Mouse (Mus musculus) megakaryocyte, embryonic 14.5 days (primary cell): ENCODE measurements around the gene Aes.

Source experiments
- FLI1 ChIP-seq: IDR thresholded peaks from 2 replicates; pipeline ENCODE4 v1.6.1; 2012; ENCODE audit warnings: low read length, inconsistent platforms, mixed read lengths
- GATA1 ChIP-seq: IDR thresholded peaks from 3 replicates; pipeline ENCODE4 v1.6.1; 2012; ENCODE audit warnings: mixed read lengths, low read length, inconsistent platforms, borderline replicate concordance

DNA sequence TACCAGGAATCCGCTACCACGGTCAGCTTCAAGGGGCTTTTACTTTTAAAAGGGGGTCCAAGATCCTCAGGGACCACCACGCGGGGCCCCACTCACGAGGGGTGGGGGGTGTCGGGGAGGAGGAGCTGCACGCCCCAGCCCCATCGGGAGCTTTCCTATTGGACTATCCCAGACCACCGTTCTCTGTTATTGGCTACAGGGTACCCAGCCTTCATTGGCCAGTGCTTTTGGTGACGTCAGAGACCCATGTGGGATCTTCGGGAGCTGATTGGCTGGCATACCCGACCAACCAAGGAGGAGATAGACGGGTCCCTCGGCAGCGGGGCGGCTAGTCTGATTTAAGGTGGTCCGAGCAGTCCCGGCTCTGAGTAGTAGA, 12.2 kb downstream of the Aes start:
- no peak for TF ChIP-seq FLI1
- no peak for TF ChIP-seq GATA1
